Mouse (Mus musculus): ENCODE results near the gene Gm3336. TPM values are rescaled to one million over a fixed set of nuclear protein-coding genes. Genes with fewer than 3 reads are reported as not detected.
A peak's percentile ranks its signal among the peaks of the same experiment; 100 is the strongest.

Gene Gm3336
- polyA plus RNA-seq, 1 experiment from 2014 or later = not detected

GRCm38 (mm10) chr8:70681410-70681809 is 36.9 kb upstream of the Gm3336 start:
- no peak overlapping the region for H3K27ac ChIP-seq (replicated peaks)
- no peak overlapping the region for H3K9ac ChIP-seq (replicated peaks)
- no peak overlapping the region for H3K4me3 ChIP-seq
- ATAC-seq (replicated peaks) = no peak
- peaks cover 3% of the 10 kb centered on the region; the same call in 1 of the 2 replicates for H3K4me1 ChIP-seq
- no peak overlapping the region for H3K4me2 ChIP-seq (replicated peaks)
- peaks cover 12% of the 10 kb centered on the region for H3K36me3 ChIP-seq
- 75% methylated on average over 3 of the region's 3 CpGs for WGBS
- no peaks in the 10 kb centered on the region for H3K9me3 ChIP-seq
- no peaks in the 10 kb centered on the region for H3K27me3 ChIP-seq

- ATAC-seq (replicated peaks) = no peak
- no peak overlapping the region for H3K9ac ChIP-seq (replicated peaks)
- 7% methylated on average over 19 of the region's 19 CpGs for WGBS
- H3K4me1 ChIP-seq = peaks cover 3% of the 10 kb centered on the region; the same call in 1 of the 2 replicates
- no peaks in the 10 kb centered on the region for H3K27me3 ChIP-seq
- no peak overlapping the region for H3K4me2 ChIP-seq (replicated peaks)
- H3K27ac ChIP-seq (replicated peaks) = no peak overlapping the region
- no peak overlapping the region for H3K4me3 ChIP-seq
- H3K9me3 ChIP-seq = no peaks in the 10 kb centered on the region
- H3K36me3 ChIP-seq = peaks cover 12% of the 10 kb centered on the region
Observed at GRCm38 (mm10) chr8:70682193-70682592, 36.1 kb upstream of the Gm3336 start.

GRCm38 (mm10) chr8:70682692-70683091 is 35.7 kb upstream of the Gm3336 start:
- H3K9me3 ChIP-seq = no peaks in the 10 kb centered on the region
- ATAC-seq (replicated peaks) = no peak

GRCm38 (mm10) chr8:70684291-70684690 is 34.1 kb upstream of the Gm3336 start:
- H3K9ac ChIP-seq (replicated peaks) = no peak overlapping the region; the same call in 1 of the 2 replicates
- H3K4me1 ChIP-seq = peaks cover 3% of the 10 kb centered on the region; the same call in 1 of the 2 replicates
- 44% methylated on average over 7 of the region's 7 CpGs for WGBS
- ATAC-seq (replicated peaks) = peak; percentile 33; the same call in 1 of the 2 replicates
- H3K4me2 ChIP-seq (replicated peaks) = no peak overlapping the region
- no peak overlapping the region for H3K4me3 ChIP-seq
- H3K27me3 ChIP-seq = no peaks in the 10 kb centered on the region
- no peaks in the 10 kb centered on the region for H3K9me3 ChIP-seq
- H3K27ac ChIP-seq (replicated peaks) = 0 out of 2 replicates have a peak overlapping the region, but pooled peaks have one; percentile 2
- H3K36me3 ChIP-seq = no peaks in the 10 kb centered on the region

More at GRCm38 (mm10) chr8:70682692-70683091, 35.7 kb upstream of the Gm3336 start:
- H3K27me3 ChIP-seq = no peaks in the 10 kb centered on the region
- H3K36me3 ChIP-seq = peaks cover 12% of the 10 kb centered on the region
- no peak overlapping the region for H3K9ac ChIP-seq (replicated peaks)
- H3K27ac ChIP-seq (replicated peaks) = no peak overlapping the region
- no peak overlapping the region for H3K4me3 ChIP-seq
- peaks cover 3% of the 10 kb centered on the region; the same call in 1 of the 2 replicates for H3K4me1 ChIP-seq
- WGBS = 76% methylated on average over 3 of the region's 3 CpGs
- no peak overlapping the region for H3K4me2 ChIP-seq (replicated peaks)

GRCm38 (mm10) chr8:70687576-70687975 is 30.8 kb upstream of the Gm3336 start:
- H3K9me3 ChIP-seq = no peaks in the 10 kb centered on the region
- H3K4me2 ChIP-seq (replicated peaks) = no peak overlapping the region
- H3K36me3 ChIP-seq = no peaks in the 10 kb centered on the region
- H3K27me3 ChIP-seq = no peaks in the 10 kb centered on the region
- ATAC-seq (replicated peaks) = no peak
- no peak overlapping the region for H3K9ac ChIP-seq (replicated peaks)
- H3K4me1 ChIP-seq = peaks cover 20% of the 10 kb centered on the region
- WGBS = 85% methylated on average over 8 of the region's 8 CpGs
- no peak overlapping the region for H3K27ac ChIP-seq (replicated peaks)
- H3K4me3 ChIP-seq = no peak overlapping the region

GRCm38 (mm10) chr8:70688136-70688535 is 30.2 kb upstream of the Gm3336 start:
- H3K27me3 ChIP-seq = no peaks in the 10 kb centered on the region
- no peak overlapping the region for H3K9ac ChIP-seq (replicated peaks)
- H3K36me3 ChIP-seq = no peaks in the 10 kb centered on the region
- H3K9me3 ChIP-seq = no peaks in the 10 kb centered on the region
- H3K4me1 ChIP-seq = peaks cover 20% of the 10 kb centered on the region
- 98% methylated on average over 3 of the region's 3 CpGs for WGBS
- ATAC-seq (replicated peaks) = no peak
- no peak overlapping the region for H3K27ac ChIP-seq (replicated peaks)
- H3K4me2 ChIP-seq (replicated peaks) = no peak overlapping the region
- H3K4me3 ChIP-seq = no peak overlapping the region

GRCm38 (mm10) chr8:70689892-70690390 is 28.4 kb upstream of the Gm3336 start:
- WGBS = 76% methylated on average over 5 of the region's 5 CpGs
- Histone ChIP-seq H3K9ac (replicated peaks) (no peak overlapping the region), H3K9me3 (no peaks in the 10 kb centered on the region), H3K27ac (replicated peaks) (no peak overlapping the region), H3K4me2 (replicated peaks) (no peak overlapping the region), H3K4me1 (peaks cover 20% of the 10 kb centered on the region), H3K27me3 (no peaks in the 10 kb centered on the region), H3K36me3 (no peaks in the 10 kb centered on the region), H3K4me3 (no peak overlapping the region)
- no peak for ATAC-seq (replicated peaks)

- WGBS = 56% methylated on average over 4 of the region's 4 CpGs
- H3K4me1 ChIP-seq = peaks cover 28% of the 10 kb centered on the region
- H3K9me3 ChIP-seq = no peaks in the 10 kb centered on the region
- ATAC-seq (replicated peaks) = no peak
- H3K36me3 ChIP-seq = no peaks in the 10 kb centered on the region
- no peaks in the 10 kb centered on the region for H3K27me3 ChIP-seq
- peak overlapping the region; percentile 80 for H3K27ac ChIP-seq (replicated peaks)
- H3K4me2 ChIP-seq (replicated peaks) = peak overlapping the region; percentile 66
- peak overlapping the region; percentile 51 for H3K9ac ChIP-seq (replicated peaks)
- peak overlapping the region; percentile 38 for H3K4me3 ChIP-seq
Observed at GRCm38 (mm10) chr8:70691230-70691629, 27.1 kb upstream of the Gm3336 start.

- Histone ChIP-seq H3K27ac (replicated peaks) (peak overlapping the region; percentile 80), H3K9me3 (no peaks in the 10 kb centered on the region), H3K4me3 (peak overlapping the region; percentile 38), H3K27me3 (no peaks in the 10 kb centered on the region), H3K36me3 (no peaks in the 10 kb centered on the region), H3K9ac (replicated peaks) (peak overlapping the region; percentile 51), H3K4me1 (peaks cover 34% of the 10 kb centered on the region), H3K4me2 (replicated peaks) (peak overlapping the region; percentile 66)
- peak; percentile 61 for ATAC-seq (replicated peaks)
- WGBS = under 1% methylated on average over 20 of the region's 20 CpGs
Observed at GRCm38 (mm10) chr8:70691727-70692231, 26.6 kb upstream of the Gm3336 start.

GRCm38 (mm10) chr8:70693636-70694035 is 24.7 kb upstream of the Gm3336 start:
- Histone ChIP-seq H3K9me3 (no peaks in the 10 kb centered on the region), H3K36me3 (no peaks in the 10 kb centered on the region), H3K4me3 (no peak overlapping the region), H3K4me1 (peaks cover 49% of the 10 kb centered on the region), H3K9ac (replicated peaks) (no peak overlapping the region), H3K27ac (replicated peaks) (no peak overlapping the region), H3K4me2 (replicated peaks) (no peak overlapping the region), H3K27me3 (no peaks in the 10 kb centered on the region)
- ATAC-seq (replicated peaks) = no peak
- 85% methylated on average over 5 of the region's 5 CpGs for WGBS

- no peaks in the 10 kb centered on the region for H3K27me3 ChIP-seq
- peaks cover 44% of the 10 kb centered on the region for H3K4me1 ChIP-seq
- H3K4me2 ChIP-seq (replicated peaks) = no peak overlapping the region
- 39% methylated on average over 32 of the region's 32 CpGs for WGBS
- H3K9ac ChIP-seq (replicated peaks) = no peak overlapping the region
- H3K36me3 ChIP-seq = no peaks in the 10 kb centered on the region
- no peak for ATAC-seq (replicated peaks)
- no peaks in the 10 kb centered on the region for H3K9me3 ChIP-seq
- H3K4me3 ChIP-seq = no peak overlapping the region
- peak overlapping the region; percentile 98 for H3K27ac ChIP-seq (replicated peaks)
Observed at GRCm38 (mm10) chr8:70695318-70696018, 22.9 kb upstream of the Gm3336 start.

- Histone ChIP-seq H3K4me2 (replicated peaks) (peak overlapping the region; percentile 52), H3K27ac (replicated peaks) (peak overlapping the region; percentile 98), H3K4me3 (peak overlapping the region; percentile 26), H3K9me3 (no peaks in the 10 kb centered on the region), H3K36me3 (no peaks in the 10 kb centered on the region), H3K9ac (replicated peaks) (peak overlapping the region; percentile 44), H3K27me3 (no peaks in the 10 kb centered on the region), H3K4me1 (peaks cover 49% of the 10 kb centered on the region)
- no peak for ATAC-seq (replicated peaks)
- WGBS = 5% methylated on average over 31 of the region's 31 CpGs
Observed at GRCm38 (mm10) chr8:70696019-70696885, 22.1 kb upstream of the Gm3336 start.

Data from forebrain, embryonic 15.5 days (tissue).